Comparison of ENCODE assay signal across 9 mouse cellular contexts in the genomic region with DNA sequence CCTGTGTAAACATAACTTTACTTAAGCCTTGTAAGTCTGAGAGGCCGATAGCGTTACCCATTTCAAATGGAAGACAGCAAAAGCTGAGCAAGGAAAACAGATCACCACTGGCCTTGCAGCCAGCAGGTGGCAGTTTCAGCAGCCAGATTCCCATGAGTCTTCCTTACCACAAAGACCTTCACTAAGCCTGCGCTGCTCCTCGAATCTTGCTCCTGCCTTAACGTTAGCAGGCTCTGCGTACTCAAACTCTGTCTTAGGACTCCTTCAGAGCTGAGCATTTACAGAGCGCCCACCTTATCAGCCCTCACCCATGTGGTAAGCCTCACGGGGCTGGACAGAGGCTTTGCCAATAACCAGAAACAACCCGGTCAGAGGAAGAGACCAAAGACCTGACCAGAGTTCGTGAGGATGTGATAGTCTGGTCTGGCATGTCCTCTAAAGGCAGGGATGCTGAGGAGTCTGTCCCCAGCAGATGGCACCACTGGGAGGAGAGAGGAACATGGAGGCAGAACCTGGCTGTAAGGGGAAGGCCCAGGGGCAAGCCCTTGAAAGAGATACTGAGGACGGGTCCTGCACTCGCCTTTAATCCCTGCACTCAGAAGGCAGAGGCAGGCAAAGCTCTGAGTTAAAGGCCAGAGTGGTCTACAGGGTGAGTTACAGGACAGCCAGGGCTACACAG. TPM values are rescaled to one million over a fixed set of nuclear protein-coding genes. Genes with fewer than 3 reads are reported as not detected.
DNase-seq lines count a peak whose midpoint lies in the region; ATAC-seq and TF ChIP-seq lines count a peak whose summit lies in the region.
"Had no signal": no experiment of that assay in that cellular context is flagged by ENCODE, and none has a peak within 500 bp of the region (broad histone marks: within the 10 kb centered on the region; RNA-seq: fewer than 3 reads in every experiment).

No protein-coding gene starts in this region.

- no peaks in the 10 kb centered on the region; the same call in 1 of the 2 replicates for H3K27me3 ChIP-seq in thymus, adult 2 months (ENCODE audit: control insufficient read depth, insufficient read depth, low read length)
- no peaks in the 10 kb centered on the region for H3K27me3 ChIP-seq in intestine, embryonic 16.5 days (replicated peaks; ENCODE audit: control insufficient read depth, insufficient read depth, low read length)
- H3K27me3 ChIP-seq in liver, embryonic 11.5 days (replicated peaks; ENCODE audit: control insufficient read depth, insufficient read depth, low read length): no peaks in the 10 kb centered on the region
- H3K27me3 ChIP-seq: liver, embryonic 13.5 days had no signal

- H3K9me3 ChIP-seq in intestine, embryonic 16.5 days (ENCODE audit: control insufficient read depth, low read length): peaks cover 4% of the 10 kb centered on the region; the same call in 1 of the 2 replicates
- H3K9me3 ChIP-seq in liver, embryonic 11.5 days (ENCODE audit: control insufficient read depth, low read length): peaks cover 4% of the 10 kb centered on the region; the same call in 1 of the 2 replicates
- H3K9me3 ChIP-seq: liver, embryonic 13.5 days had no signal

- WGBS in thymus, adult 2 months: 74% methylated on average over 12 of the region's 12 CpGs
- WGBS in intestine, embryonic 16.5 days: 51% methylated on average over 12 of the region's 12 CpGs
- WGBS in liver, embryonic 11.5 days: 43% methylated on average over 12 of the region's 12 CpGs

- 0 out of 2 replicates have a peak, but pooled peaks have one; percentile 19 for ATAC-seq in intestine, embryonic 16.5 days
- ATAC-seq in liver, embryonic 11.5 days (replicated peaks; ENCODE audit: low FRiP score): peak; percentile 37; the same call in 1 of the 2 replicates

- H3K4me3 ChIP-seq in thymus, adult 2 months (ENCODE audit: control insufficient read depth, insufficient read depth, low read length): no peak overlapping the region
- no peak overlapping the region for H3K4me3 ChIP-seq in intestine, embryonic 16.5 days (ENCODE audit: low read length)
- H3K4me3 ChIP-seq in liver, embryonic 11.5 days (ENCODE audit: low read depth, low read length): no peak overlapping the region
- H3K4me3 ChIP-seq: liver, embryonic 13.5 days had no signal

- intact Hi-C loops in gastrocnemius, postnatal 36 days (cut with DNase I): loop anchor here (1.0 kb wide), 1 partner anchor 226 kb away; no protein-coding TSS in a partner anchor

- H3K4me2 ChIP-seq in intestine, embryonic 16.5 days (ENCODE audit: low read depth, low read length): no peak overlapping the region
- H3K4me2 ChIP-seq in liver, embryonic 11.5 days: no peak overlapping the region
- H3K4me2 ChIP-seq: liver, embryonic 13.5 days had no signal

- H3K4me1 ChIP-seq in thymus, adult 2 months (replicated peaks; ENCODE audit: control insufficient read depth, insufficient read depth, low read length): no peaks in the 10 kb centered on the region
- H3K4me1 ChIP-seq in intestine, embryonic 16.5 days (ENCODE audit: control insufficient read depth, insufficient read depth, low read length): peaks cover 7% of the 10 kb centered on the region; the same call in 1 of the 2 replicates
- peaks cover 8% of the 10 kb centered on the region for H3K4me1 ChIP-seq in liver, embryonic 11.5 days (replicated peaks; ENCODE audit: control insufficient read depth, insufficient read depth, low read length)

- TF ChIP-seq POLR2A in thymus, adult 2 months (IDR thresholded peaks at IDR 0.05; ENCODE audit: control insufficient read depth, extremely low read depth, insufficient read depth, low read length, poor library complexity): no peak

- H3K9ac ChIP-seq in intestine, embryonic 16.5 days (ENCODE audit: low read depth, low read length): no peak overlapping the region
- H3K9ac ChIP-seq in liver, embryonic 11.5 days (ENCODE audit: low read depth, low read length): no peak overlapping the region
- H3K9ac ChIP-seq: liver, embryonic 13.5 days had no signal

- no peak for TF ChIP-seq CTCF in thymus, adult 2 months (IDR thresholded peaks at IDR 0.05; ENCODE audit: borderline replicate concordance, control insufficient read depth, extremely low read depth, insufficient read depth, low read length, poor library complexity)

- no peak overlapping the region for H3K27ac ChIP-seq in thymus, adult 2 months (ENCODE audit: control insufficient read depth, insufficient read depth, low read length)
- no peak overlapping the region for H3K27ac ChIP-seq in intestine, embryonic 16.5 days (ENCODE audit: low read length)
- H3K27ac ChIP-seq in liver, embryonic 11.5 days (ENCODE audit: low read depth, low read length): no peak overlapping the region
- H3K27ac ChIP-seq: liver, embryonic 13.5 days had no signal

- peak; percentile 10 for DNase-seq in thymus, adult 2 months
- DNase-seq in thymus, postnatal 0 days (ENCODE audit: low spot score): no peak
- DNase-seq in cerebellum, postnatal 10 days: peak; percentile 82
- DNase-seq in gastrocnemius, postnatal 36 days: peak; percentile 32 to 41
- peak; percentile 44 for DNase-seq in liver, embryonic 11.5 days (ENCODE audit: low spot score)
- DNase-seq in ovary, adult 18-20 months (ENCODE audit: low spot score): peak; percentile 53
- DNase-seq in urinary bladder, postnatal 4 days (ENCODE audit: low spot score in 2 of 2): peak; percentile 38 to 66
- DNase-seq: liver, embryonic 13.5 days had no signal

- H3K36me3 ChIP-seq in thymus, adult 2 months (ENCODE audit: control insufficient read depth, insufficient read depth, low read length): no peaks in the 10 kb centered on the region
- H3K36me3 ChIP-seq in intestine, embryonic 16.5 days (ENCODE audit: control insufficient read depth, insufficient read depth, low read length): 0 out of 2 replicates have a peak, but pooled peaks cover 2% of the 10 kb centered on the region
- no peaks in the 10 kb centered on the region for H3K36me3 ChIP-seq in liver, embryonic 11.5 days (ENCODE audit: control insufficient read depth, insufficient read depth, low read length)
- H3K36me3 ChIP-seq: liver, embryonic 13.5 days had no signal

RNA-seq across cellular contexts. Expression of a gene that starts 33.5 kb away (rescaled TPM):
- 1.5 and 1.9 TPM in 2 replicates for polyA plus RNA-seq in thymus, adult 2 months (2012; rRNA removed)
- 0.90 and 1.1 TPM in 2 replicates for polyA plus RNA-seq in thymus, postnatal 0 days (2015; fragmentation: Nextera tagmentation; extraction: Ambion mirVana)
- total RNA-seq in gastrocnemius, postnatal 36 days (2021): 1 to 10 TPM; 1.5 to 3.2 TPM
- 1.9 TPM in 2 replicates for polyA plus RNA-seq in intestine, embryonic 16.5 days (2015; fragmentation: Nextera tagmentation; extraction: Ambion mirVana)
- polyA plus RNA-seq in liver, embryonic 11.5 days (2014; fragmentation: Nextera tagmentation; extraction: Ambion mirVana): 0.69 and 1.0 TPM in 2 replicates
